Mouse (Mus musculus) B cell, adult (primary cell): ENCODE results near the gene Ints2. TPM values are rescaled to one million over a fixed set of nuclear protein-coding genes. Genes with fewer than 3 reads are reported as not detected.

Experiments
- total RNA-seq: library from RNA; stranded (reverse); gene quantifications from 4 replicates; pipeline ENCODE4 v1.2.4, GENCODE M21; 2023; ENCODE audit not compliant: inconsistent age

Ints2 gene
- total RNA-seq: 20.9 to 29.3 TPM (median 25.4 TPM) in 4 replicates

DNA sequence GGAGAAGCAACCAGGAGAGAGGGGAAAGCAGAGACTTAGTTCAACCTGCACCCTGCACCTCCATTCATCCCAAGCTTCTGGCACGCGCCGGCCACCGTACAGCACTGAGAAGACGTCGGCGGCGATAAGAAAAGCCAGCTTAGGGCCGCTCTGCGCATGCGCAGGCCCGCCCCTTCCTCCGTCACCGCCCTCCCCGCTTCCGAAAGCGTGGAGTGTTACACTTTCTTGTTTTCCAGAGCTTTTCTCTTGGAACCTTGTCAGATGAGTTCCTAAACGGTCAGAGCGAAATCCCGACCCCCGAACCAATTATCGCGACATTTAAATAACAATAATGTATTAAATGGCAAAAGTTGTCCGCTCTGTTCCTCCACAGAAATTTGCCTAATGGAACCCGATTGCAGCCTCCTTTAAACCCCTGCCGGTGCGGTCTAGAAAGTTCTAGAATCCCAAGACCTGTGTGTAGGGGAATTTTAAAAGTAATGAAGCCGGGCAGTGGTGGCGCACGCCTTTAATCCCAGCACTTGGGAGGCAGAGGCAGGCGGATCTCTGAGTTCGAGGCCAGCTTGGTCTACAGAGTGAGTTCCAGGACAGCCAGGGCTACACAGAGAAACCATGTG lies at the start of gene Ints2:
Gene Ints2, minus strand, starts transcription at position 116 of the 617 bp plus-strand sequence.

DNA sequence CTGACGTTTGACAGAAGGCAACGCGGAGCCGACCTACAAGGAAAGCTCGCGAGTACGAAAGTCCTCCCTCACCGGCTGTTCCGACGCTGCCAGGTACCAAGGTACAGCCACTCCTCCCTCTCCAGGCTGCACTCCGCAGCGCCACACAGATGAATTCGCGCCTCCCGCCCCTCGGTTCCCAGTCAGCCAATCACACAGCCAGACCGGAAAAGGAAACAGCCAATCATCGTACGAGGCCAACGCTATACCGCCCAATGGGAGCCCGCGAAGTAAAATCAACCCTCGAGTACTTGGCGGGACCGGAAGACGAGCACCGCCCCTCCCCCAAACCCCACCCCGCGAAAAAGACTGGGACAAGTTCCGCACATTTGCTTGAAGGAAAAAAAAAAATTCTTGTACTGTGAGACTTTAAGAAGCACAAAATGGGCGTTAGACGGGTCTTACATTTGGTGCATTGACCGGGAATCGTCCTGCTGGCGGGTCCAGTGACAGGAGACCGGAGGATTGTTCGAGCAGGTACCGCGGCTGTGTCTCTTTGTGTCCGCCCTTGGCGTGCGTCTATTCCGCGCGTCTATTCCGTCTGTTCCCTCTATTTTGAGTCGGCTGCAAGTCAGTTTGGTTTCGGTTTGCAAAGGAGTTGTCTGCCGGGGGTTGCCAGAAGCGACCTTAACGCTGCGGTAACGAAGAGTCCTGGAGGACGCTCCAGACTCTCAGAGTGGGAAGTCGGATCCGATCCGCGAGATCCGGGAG lies 56.2 kb downstream of the Ints2 start, which contains the start of gene Brip1:
Gene Brip1, minus strand, starts transcription at position 157 of the 750 bp plus-strand sequence.

Other genes with a start within 250 kb of the Ints2 start
- 0.42 to 3.1 TPM (median 1.3 TPM) in 4 replicates for gene Brip1, start 56.4 kb downstream of the Ints2 start, total RNA-seq
- gene Med13, start 100.0 kb upstream of the Ints2 start, total RNA-seq: 166 to 229 TPM (median 195 TPM) in 4 replicates
- 52.1 to 55.8 TPM (median 54.3 TPM) in 4 replicates for gene Rnft1, start 227.1 kb upstream of the Ints2 start, total RNA-seq